Comparison of ENCODE assay signal across 18 mouse cellular contexts in the genomic region with DNA sequence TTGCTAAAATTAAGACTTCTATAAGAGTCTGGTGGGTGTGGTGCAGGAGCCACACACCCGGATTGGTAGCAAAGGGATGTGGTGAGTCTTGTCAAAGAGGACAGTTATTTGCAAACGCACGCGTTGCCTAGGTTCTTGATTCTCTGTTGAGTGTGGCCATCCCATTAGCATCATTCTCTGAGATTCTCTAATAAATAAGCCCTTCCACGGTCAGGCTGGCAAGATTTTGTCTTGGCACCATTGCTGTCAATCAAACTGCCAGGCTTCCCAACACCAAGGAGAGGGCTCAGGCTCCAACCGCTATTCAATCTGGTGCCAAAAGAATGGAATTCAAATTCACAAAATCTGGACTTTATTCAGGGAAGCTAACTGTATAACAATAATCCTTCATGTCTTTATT.
"Had no signal": no experiment of that assay in that cellular context is flagged by ENCODE, and none has a peak within 500 bp of the region (broad histone marks: within the 10 kb centered on the region; RNA-seq: fewer than 3 reads in every experiment).

No protein-coding gene starts in this region.

- DNase-seq: lung, adult 18-20 months; lung, embryonic 14.5 days; lung, postnatal 10 days; lung, postnatal 4 days; retina, postnatal 1 day; right cerebral cortex, adult 18-20 months; right cerebral cortex, postnatal 25 days; right cerebral cortex, postnatal 4 days; spleen, adult 18-20 months; thymus, adult 18-20 months; thymus, postnatal 14 days; thymus, postnatal 36 days had no signal

- H3K36me3 ChIP-seq: midbrain, embryonic 10.5 days; midbrain, embryonic 12.5 days; midbrain, embryonic 15.5 days; neural tube, embryonic 13.5 days; neural tube, embryonic 15.5 days had no signal

- H3K9me3 ChIP-seq: midbrain, embryonic 10.5 days; midbrain, embryonic 12.5 days; midbrain, embryonic 15.5 days; neural tube, embryonic 13.5 days; neural tube, embryonic 15.5 days had no signal

- H3K9ac ChIP-seq: lung, embryonic 14.5 days; midbrain, embryonic 12.5 days; midbrain, embryonic 15.5 days; neural tube, embryonic 13.5 days; neural tube, embryonic 15.5 days had no signal

- ATAC-seq: midbrain, embryonic 15.5 days had no signal

- H3K27ac ChIP-seq: midbrain, embryonic 10.5 days; midbrain, embryonic 12.5 days; midbrain, embryonic 15.5 days; neural tube, embryonic 13.5 days; neural tube, embryonic 15.5 days had no signal

- H3K4me3 ChIP-seq: midbrain, embryonic 10.5 days; midbrain, embryonic 12.5 days; midbrain, embryonic 15.5 days; myocyte; neural tube, embryonic 13.5 days; neural tube, embryonic 15.5 days had no signal

- H3K4me2 ChIP-seq: lung, embryonic 14.5 days; midbrain, embryonic 12.5 days; midbrain, embryonic 15.5 days; neural tube, embryonic 13.5 days; neural tube, embryonic 15.5 days had no signal

- H3K27me3 ChIP-seq: midbrain, embryonic 12.5 days; midbrain, embryonic 15.5 days; neural tube, embryonic 13.5 days; neural tube, embryonic 15.5 days had no signal

- H3K4me1 ChIP-seq: midbrain, embryonic 10.5 days; midbrain, embryonic 12.5 days; midbrain, embryonic 15.5 days; neural tube, embryonic 13.5 days; neural tube, embryonic 15.5 days had no signal
